In the genomic region with DNA sequence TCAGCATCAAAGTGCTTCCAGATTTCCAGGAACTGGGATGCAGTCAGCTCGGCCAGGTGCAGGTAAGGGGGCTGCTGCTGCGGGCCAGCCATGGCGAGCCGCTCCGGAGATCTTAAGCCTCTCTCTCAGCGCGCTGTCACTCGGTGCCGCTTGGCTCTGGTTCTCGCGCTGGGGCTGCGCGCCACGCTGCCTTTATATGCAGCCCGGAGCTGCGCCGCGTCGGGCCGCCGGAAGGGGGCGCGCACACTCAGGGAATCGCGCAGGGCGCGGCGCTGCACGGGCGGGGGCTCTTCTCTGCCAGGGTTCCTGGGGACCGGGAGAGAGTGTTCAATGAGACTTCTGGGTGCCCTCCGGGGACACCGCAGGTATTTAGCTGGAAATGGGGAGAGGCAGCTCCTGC, we compare ENCODE assay signal across 8 mouse cellular contexts. TPM values are rescaled to one million over a fixed set of nuclear protein-coding genes. Genes with fewer than 3 reads are reported as not detected.
DNase-seq lines count a peak whose midpoint lies in the region; ATAC-seq lines count a peak whose summit lies in the region.

A gene (minus strand): TSS at position 165 of the 400 bp plus-strand sequence.

- H3K36me3 ChIP-seq in heart, embryonic 10.5 days, result no peaks in the 10 kb centered on the region
- no peaks in the 10 kb centered on the region for H3K36me3 ChIP-seq in intestine, embryonic 15.5 days
- H3K36me3 ChIP-seq in midbrain, embryonic 11.5 days (ENCODE audit: control insufficient read depth, insufficient read depth, low read length), result no peaks in the 10 kb centered on the region
- H3K36me3 ChIP-seq in splenic B cell, adult 2 months (ENCODE audit: control insufficient read depth, insufficient read depth, low read length, poor library complexity, severe bottlenecking), result no peaks in the 10 kb centered on the region

- peak; percentile 61; the same call in 1 of the 2 replicates for ATAC-seq in intestine, embryonic 15.5 days
- peak; percentile 87 for ATAC-seq in midbrain, embryonic 11.5 days (ENCODE audit: low FRiP score)

- H3K4me2 ChIP-seq in intestine, embryonic 15.5 days (replicated peaks), result peak within 1 kb of the TSS; percentile 41
- peak within 1 kb of the TSS; percentile 34 for H3K4me2 ChIP-seq in midbrain, embryonic 11.5 days

- no peaks in the 10 kb centered on the region for H3K9me3 ChIP-seq in heart, embryonic 10.5 days
- no peaks in the 10 kb centered on the region for H3K9me3 ChIP-seq in intestine, embryonic 15.5 days
- H3K9me3 ChIP-seq in midbrain, embryonic 11.5 days (ENCODE audit: control insufficient read depth, low read length), result no peaks in the 10 kb centered on the region

- DNase-seq in heart, embryonic 10.5 days (ENCODE audit: low spot score), result no peak
- no peak for DNase-seq in heart, adult 11 months
- DNase-seq in cerebellum, postnatal 25 days, result peak; percentile 96 to 97
- DNase-seq in frontal cortex, postnatal 14 days (ENCODE audit: low spot score in 2 of 2), result peak; percentile 45 to 72
- DNase-seq in left cerebral cortex, postnatal 25 days (ENCODE audit: low spot score in 2 of 2), result peak; percentile 60 to 75
- DNase-seq in midbrain, embryonic 11.5 days (ENCODE audit: low spot score, missing footprints), result peak; percentile 98
- DNase-seq in splenic B cell, adult 2 months (ENCODE audit: low read depth, low spot score), result peak; percentile 5

- no peak within 1 kb of the TSS for H3K27ac ChIP-seq in heart, embryonic 10.5 days
- H3K27ac ChIP-seq in intestine, embryonic 15.5 days, result no peak within 1 kb of the TSS
- no peak within 1 kb of the TSS for H3K27ac ChIP-seq in midbrain, embryonic 11.5 days (ENCODE audit: low read depth, low read length)

- peak within 1 kb of the TSS; percentile 40; the same call in 1 of the 2 replicates for H3K4me3 ChIP-seq in heart, embryonic 10.5 days
- H3K4me3 ChIP-seq in intestine, embryonic 15.5 days (replicated peaks), result no peak within 1 kb of the TSS; the same call in 1 of the 2 replicates
- no peak within 1 kb of the TSS for H3K4me3 ChIP-seq in midbrain, embryonic 11.5 days (ENCODE audit: low read depth, low read length)

- H3K4me1 ChIP-seq in heart, embryonic 10.5 days, result peaks cover 8% of the 10 kb centered on the region; the same call in 1 of the 2 replicates
- no peaks in the 10 kb centered on the region for H3K4me1 ChIP-seq in intestine, embryonic 15.5 days (replicated peaks)
- H3K4me1 ChIP-seq in midbrain, embryonic 11.5 days (ENCODE audit: control insufficient read depth, insufficient read depth, low read length), result no peaks in the 10 kb centered on the region

- no peak within 1 kb of the TSS for H3K9ac ChIP-seq in intestine, embryonic 15.5 days
- H3K9ac ChIP-seq in midbrain, embryonic 11.5 days (ENCODE audit: low read length), result no peak within 1 kb of the TSS

- peaks cover 63% of the 10 kb centered on the region for H3K27me3 ChIP-seq in heart, embryonic 10.5 days (ENCODE audit: insufficient read depth, poor library complexity, severe bottlenecking)
- H3K27me3 ChIP-seq in intestine, embryonic 15.5 days (replicated peaks), result peaks cover 29% of the 10 kb centered on the region
- H3K27me3 ChIP-seq in midbrain, embryonic 11.5 days (ENCODE audit: control insufficient read depth, insufficient read depth, low read length), result peaks cover 9% of the 10 kb centered on the region
- no peaks in the 10 kb centered on the region for H3K27me3 ChIP-seq in splenic B cell, adult 2 months (ENCODE audit: control insufficient read depth, insufficient read depth, low read length, poor library complexity, severe bottlenecking)

- WGBS in heart, embryonic 10.5 days, result under 1% methylated on average over 33 of the region's 33 CpGs
- 1% methylated on average over 33 of the region's 33 CpGs for WGBS in intestine, embryonic 15.5 days
- WGBS in midbrain, embryonic 11.5 days, result under 1% methylated on average over 33 of the region's 33 CpGs

- intact Hi-C loops in left cerebral cortex, postnatal 25 days (cut with DNase I), result loop anchor here (1.0 kb wide), 1 partner anchor 310 kb away; no protein-coding TSS in a partner anchor

RNA-seq across cellular contexts. Expression of the gene that starts here (rescaled TPM):
- polyA plus RNA-seq in heart, embryonic 10.5 days (2016; fragmentation: Nextera tagmentation; extraction: Ambion mirVana), result 0.48 and 1.5 TPM in 2 replicates
- polyA plus RNA-seq in intestine, embryonic 15.5 days (2015; fragmentation: Nextera tagmentation; extraction: Ambion mirVana), result 0.13 and 0.38 TPM in 2 replicates
- total RNA-seq in left cerebral cortex, postnatal 25 days (2021), result 10 to 100 TPM; 24.0 to 25.5 TPM
- 3.9 and 4.0 TPM in 2 replicates for polyA plus RNA-seq in midbrain, embryonic 11.5 days (2014; fragmentation: Nextera tagmentation; extraction: Ambion mirVana)

Comparison
In these comparisons a context has a peak if more than half of its experiments do, and no peak if none do; other contexts are left out.
1. Peak in ATAC-seq and H3K4me2 ChIP-seq in intestine, embryonic 15.5 days; RNA of the gene not detected or under 1 TPM.
2. DNase-seq: peak in cerebellum, postnatal 25 days (2 of 2), frontal cortex, postnatal 14 days (2 of 2), left cerebral cortex, postnatal 25 days (2 of 2), midbrain, embryonic 11.5 days (single experiment) and splenic B cell, adult 2 months (single experiment); none in heart, embryonic 10.5 days (single experiment) and heart, adult 11 months (single experiment).